Mouse (Mus musculus) heart, postnatal 0 days (tissue): Measurements from ENCODE around the gene Ccdc152.

Experiments used
- CTCF ChIP-seq: IDR thresholded peaks from 2 replicates; pipeline ENCODE4 v1.5.1; 2016; ENCODE audit warnings: antibody characterized with exemption, control low read depth, low read depth
- EP300 ChIP-seq: IDR thresholded peaks from 2 replicates; pipeline ENCODE4 v1.6.1; 2016; ENCODE audit warnings: antibody characterized with exemption, low read depth

DNA sequence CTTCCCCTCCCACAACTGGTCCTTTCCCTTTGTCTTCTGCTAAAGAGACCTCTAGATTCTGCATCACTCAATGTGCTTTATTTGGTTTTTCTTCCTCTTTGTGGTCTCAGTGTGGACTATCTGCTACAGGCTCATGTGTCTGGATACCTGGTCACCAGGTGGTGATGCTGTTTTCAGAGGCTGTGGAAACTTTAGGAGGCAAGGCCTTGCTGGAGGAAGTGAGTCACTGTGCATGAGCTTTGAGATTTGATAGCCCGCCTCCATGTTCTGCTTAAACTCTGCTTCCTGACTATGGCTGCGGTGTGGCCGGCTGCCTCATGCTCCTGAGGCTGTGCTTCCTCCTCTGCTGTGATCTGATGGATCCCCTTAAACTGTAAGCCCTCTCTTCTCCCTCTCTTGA is 12.9 kb downstream of the Ccdc152 start:
- no peak for TF ChIP-seq CTCF
- TF ChIP-seq EP300: no peak
